ENCODE assay signal across 21 mouse cellular contexts in genomic region chr6:100133970-100134369, GRCm38 (mm10).
DNase-seq lines count a peak whose midpoint lies in the region; ATAC-seq lines count a peak whose summit lies in the region.
"Had no signal": no experiment of that assay in that cellular context is flagged by ENCODE, and none has a peak within 500 bp of the region (broad histone marks: within the 10 kb centered on the region; RNA-seq: fewer than 3 reads in every experiment).

No protein-coding gene starts in this region.

- 49% methylated on average over 9 of the region's 9 CpGs for WGBS in forebrain, embryonic 12.5 days
- 90% methylated on average over 9 of the region's 9 CpGs for WGBS in forebrain, embryonic 10.5 days
- WGBS in hindbrain, embryonic 16.5 days, result 41% methylated on average over 9 of the region's 9 CpGs
- 80% methylated on average over 9 of the region's 9 CpGs for WGBS in hindbrain, embryonic 11.5 days
- WGBS in intestine, embryonic 15.5 days, result 85% methylated on average over 9 of the region's 9 CpGs

- no peak overlapping the region for H3K4me2 ChIP-seq in forebrain, embryonic 12.5 days
- no peak overlapping the region for H3K4me2 ChIP-seq in hindbrain, embryonic 16.5 days (ENCODE audit: low read length)
- no peak overlapping the region for H3K4me2 ChIP-seq in hindbrain, embryonic 11.5 days (replicated peaks; ENCODE audit: low read depth, low read length)
- H3K4me2 ChIP-seq in intestine, embryonic 15.5 days (replicated peaks), result no peak overlapping the region
- H3K4me2 ChIP-seq: embryonic facial prominence, embryonic 15.5 days; limb, embryonic 15.5 days; lung, embryonic 14.5 days had no signal

- 0 out of 2 replicates have a peak, but pooled peaks have one; percentile 30 for ATAC-seq in forebrain, embryonic 12.5 days (ENCODE audit: low FRiP score)
- ATAC-seq in hindbrain, embryonic 16.5 days, result 0 out of 2 replicates have a peak, but pooled peaks have one; percentile 35
- ATAC-seq in hindbrain, embryonic 11.5 days (ENCODE audit: low FRiP score), result no peak
- ATAC-seq in intestine, embryonic 15.5 days, result no peak

- H3K36me3 ChIP-seq in forebrain, embryonic 12.5 days (replicated peaks), result no peaks in the 10 kb centered on the region
- no peaks in the 10 kb centered on the region for H3K36me3 ChIP-seq in forebrain, embryonic 10.5 days (replicated peaks)
- no peaks in the 10 kb centered on the region for H3K36me3 ChIP-seq in hindbrain, embryonic 16.5 days (ENCODE audit: control insufficient read depth, insufficient read depth, low read length)
- H3K36me3 ChIP-seq in hindbrain, embryonic 11.5 days (ENCODE audit: control insufficient read depth, insufficient read depth, low read length), result no peaks in the 10 kb centered on the region
- no peaks in the 10 kb centered on the region for H3K36me3 ChIP-seq in intestine, embryonic 15.5 days
- H3K36me3 ChIP-seq: embryonic facial prominence, embryonic 15.5 days; heart, embryonic 12.5 days; limb, embryonic 15.5 days had no signal

- H3K27me3 ChIP-seq in forebrain, embryonic 12.5 days, result peaks cover 7% of the 10 kb centered on the region; the same call in 1 of the 2 replicates
- peaks cover 84% of the 10 kb centered on the region for H3K27me3 ChIP-seq in forebrain, embryonic 10.5 days (ENCODE audit: poor library complexity, severe bottlenecking)
- no peaks in the 10 kb centered on the region; the same call in 1 of the 2 replicates for H3K27me3 ChIP-seq in hindbrain, embryonic 16.5 days (replicated peaks; ENCODE audit: control insufficient read depth, insufficient read depth, low read length)
- peaks cover 4% of the 10 kb centered on the region; the same call in 1 of the 2 replicates for H3K27me3 ChIP-seq in hindbrain, embryonic 11.5 days (ENCODE audit: control insufficient read depth, insufficient read depth, low read length)
- no peaks in the 10 kb centered on the region for H3K27me3 ChIP-seq in intestine, embryonic 15.5 days (replicated peaks)

- peaks cover 11% of the 10 kb centered on the region for H3K4me1 ChIP-seq in forebrain, embryonic 12.5 days
- H3K4me1 ChIP-seq in forebrain, embryonic 10.5 days, result peaks cover 4% of the 10 kb centered on the region; the same call in 1 of the 2 replicates
- H3K4me1 ChIP-seq in hindbrain, embryonic 16.5 days (ENCODE audit: control insufficient read depth, insufficient read depth, low read depth, low read length), result peaks cover 6% of the 10 kb centered on the region; the same call in 1 of the 2 replicates
- H3K4me1 ChIP-seq in hindbrain, embryonic 11.5 days (replicated peaks; ENCODE audit: control insufficient read depth, insufficient read depth, low read length), result peaks cover 4% of the 10 kb centered on the region; the same call in 1 of the 2 replicates
- no peaks in the 10 kb centered on the region for H3K4me1 ChIP-seq in intestine, embryonic 15.5 days (replicated peaks)

- no peak overlapping the region for H3K9ac ChIP-seq in forebrain, embryonic 12.5 days
- H3K9ac ChIP-seq in hindbrain, embryonic 16.5 days (ENCODE audit: low read depth, low read length), result no peak overlapping the region
- H3K9ac ChIP-seq in hindbrain, embryonic 11.5 days (ENCODE audit: low read depth, low read length), result no peak overlapping the region
- H3K9ac ChIP-seq in intestine, embryonic 15.5 days, result no peak overlapping the region
- H3K9ac ChIP-seq: embryonic facial prominence, embryonic 15.5 days; heart, embryonic 12.5 days; limb, embryonic 15.5 days; liver, embryonic 14.5 days; lung, embryonic 14.5 days had no signal

- no peak for DNase-seq in forebrain, embryonic 10.5 days (ENCODE audit: extremely low spot score, low spot score)
- no peak for DNase-seq in hindbrain, embryonic 11.5 days (ENCODE audit: low spot score)
- DNase-seq in right cerebral cortex, postnatal 4 days, result peak; percentile 41
- no peak for DNase-seq in right cerebral cortex, postnatal 14 days
- no peak for DNase-seq in spleen, adult 12 weeks (ENCODE audit: low spot score)
- DNase-seq: adrenal gland, postnatal 14 days; cerebellum, adult 9-10 months; gastrocnemius, postnatal 10 days; kidney, adult 18-20 months; layer of hippocampus, adult 9-11 months; lung, embryonic 14.5 days; lung, postnatal 36 days; spleen, adult 18-20 months had no signal

- no peaks in the 10 kb centered on the region for H3K9me3 ChIP-seq in forebrain, embryonic 12.5 days
- H3K9me3 ChIP-seq in forebrain, embryonic 10.5 days, result no peaks in the 10 kb centered on the region
- H3K9me3 ChIP-seq in hindbrain, embryonic 16.5 days (ENCODE audit: control insufficient read depth, low read length), result no peaks in the 10 kb centered on the region
- H3K9me3 ChIP-seq in hindbrain, embryonic 11.5 days (ENCODE audit: control insufficient read depth, low read length), result no peaks in the 10 kb centered on the region
- H3K9me3 ChIP-seq in intestine, embryonic 15.5 days, result no peaks in the 10 kb centered on the region
- H3K9me3 ChIP-seq: embryonic facial prominence, embryonic 15.5 days; heart, embryonic 12.5 days; limb, embryonic 15.5 days had no signal

- H3K27ac ChIP-seq in forebrain, embryonic 12.5 days, result no peak overlapping the region
- H3K27ac ChIP-seq in forebrain, embryonic 10.5 days, result no peak overlapping the region
- no peak overlapping the region for H3K27ac ChIP-seq in hindbrain, embryonic 16.5 days (ENCODE audit: low read depth, low read length)
- H3K27ac ChIP-seq in hindbrain, embryonic 11.5 days (ENCODE audit: low read depth, low read length), result no peak overlapping the region
- no peak overlapping the region for H3K27ac ChIP-seq in intestine, embryonic 15.5 days
- H3K27ac ChIP-seq: embryonic facial prominence, embryonic 15.5 days; kidney, postnatal 0 days; limb, embryonic 15.5 days; liver, embryonic 14.5 days had no signal

- no peak overlapping the region for H3K4me3 ChIP-seq in forebrain, embryonic 12.5 days (replicated peaks)
- no peak overlapping the region for H3K4me3 ChIP-seq in forebrain, embryonic 10.5 days
- no peak overlapping the region for H3K4me3 ChIP-seq in hindbrain, embryonic 16.5 days (ENCODE audit: low read length)
- H3K4me3 ChIP-seq in hindbrain, embryonic 11.5 days (ENCODE audit: low read depth, low read length), result no peak overlapping the region
- no peak overlapping the region for H3K4me3 ChIP-seq in intestine, embryonic 15.5 days (replicated peaks)
- H3K4me3 ChIP-seq: embryonic facial prominence, embryonic 15.5 days; heart, embryonic 12.5 days; limb, embryonic 15.5 days had no signal

Comparison
In these comparisons a context has a peak if more than half of its experiments do, and no peak if none do; other contexts are left out.
1. ATAC-seq: peak in forebrain, embryonic 12.5 days (single experiment) and hindbrain, embryonic 16.5 days (single experiment); none in hindbrain, embryonic 11.5 days (single experiment) and intestine, embryonic 15.5 days (single experiment).